Mouse (Mus musculus) forebrain, embryonic 12.5 days (tissue): ENCODE data around the gene Fancd2os. TPM values are rescaled to one million over a fixed set of nuclear protein-coding genes. Genes with fewer than 3 reads are reported as not detected.
A peak's percentile ranks its signal among the peaks of the same experiment; 100 is the strongest.

Experiments used
- ATAC-seq: fragments of 200-750 bp; cut with Nextera tagmentation; 2 replicates; pipeline ENCODE4 v1.8.0; 2017; ENCODE audit warnings: moderate TSS enrichment; ENCODE audit not compliant: low FRiP score
- H3K27ac ChIP-seq: fragments of 300-500 bp; sonication (generic); 2 replicates; pipeline ENCODE4 v1.5.1; 2016; ENCODE audit warnings: mild to moderate bottlenecking
- H3K27me3 ChIP-seq: fragments of 300-500 bp; sonication (generic); 2 replicates; pipeline ENCODE4 v1.6.1; 2016; ENCODE audit warnings: mild to moderate bottlenecking
- H3K36me3 ChIP-seq: fragments of 300-500 bp; sonication (generic); replicated peaks from 2 replicates; pipeline ENCODE4 v1.6.1; 2016; ENCODE audit warnings: mild to moderate bottlenecking
- H3K4me1 ChIP-seq: fragments of 300-500 bp; sonication (generic); 2 replicates; pipeline ENCODE4 v1.6.1; 2016
- H3K4me2 ChIP-seq: fragments of 300-500 bp; sonication (generic); 2 replicates; pipeline ENCODE4 v1.6.1; 2016; ENCODE audit warnings: mild to moderate bottlenecking, moderate library complexity
- H3K4me3 ChIP-seq: fragments of 300-500 bp; sonication (generic); replicated peaks from 2 replicates; pipeline ENCODE4 v1.5.1; 2016; ENCODE audit warnings: mild to moderate bottlenecking
- H3K9ac ChIP-seq: fragments of 300-500 bp; sonication (generic); 2 replicates; pipeline ENCODE4 v1.6.1; 2016; ENCODE audit warnings: mild to moderate bottlenecking
- H3K9me3 ChIP-seq: fragments of 300-500 bp; sonication (generic); 2 replicates; pipeline ENCODE4 v1.6.1; 2016
- WGBS: fragments of 180-500 bp; shearing (Covaris S2); methylation state at CpG from one replicate; pipeline ENCODE4 v1.1.7; 2016; 5-methylcytosine and 5-hydroxymethylcytosine counted together
- polyA plus RNA-seq: library from polyadenylated mRNA; unstranded; fragments of >200 nt; fragmentation: Nextera tagmentation; extraction: Ambion mirVana; gene quantifications from 2 replicates; pipeline ENCODE4 v1.2.1, GENCODE M21; 2016

Fancd2os gene
- polyA plus RNA-seq, 1 experiment from 2014 or later, result 0.28 TPM

- Histone ChIP-seq H3K27ac (no peak overlapping the region), H3K36me3 (peaks cover 30% of the 10 kb centered on the region), H3K9me3 (no peaks in the 10 kb centered on the region), H3K4me2 (peak overlapping the region; percentile 55), H3K4me1 (peaks cover 19% of the 10 kb centered on the region), H3K4me3 (peak overlapping the region; percentile 73), H3K27me3 (no peaks in the 10 kb centered on the region), H3K9ac (peak overlapping the region; percentile 82)
- no peak for ATAC-seq
- 50% methylated on average over 5 of the region's 5 CpGs for WGBS
Observed at GRCm38 (mm10) chr6:113624989-113625770, 24.7 kb upstream of the Fancd2os start.

GRCm38 (mm10) chr6:113623941-113624751, 23.6 kb upstream of the Fancd2os start, which contains the start of gene Vhl:
Gene Vhl, plus strand, starts transcription at chr6:113623959.
- H3K4me3 ChIP-seq, result peak within 1 kb of the TSS; percentile 73
- ATAC-seq, result peak; percentile 89
- peak within 1 kb of the TSS; percentile 82 for H3K9ac ChIP-seq
- H3K27ac ChIP-seq, result peak within 1 kb of the TSS; percentile 87
- H3K4me2 ChIP-seq, result peak within 1 kb of the TSS; percentile 55
- peaks cover 20% of the 10 kb centered on the region for H3K36me3 ChIP-seq
- WGBS, result 1% methylated on average over 75 of the region's 76 CpGs
- peaks cover 19% of the 10 kb centered on the region for H3K4me1 ChIP-seq
- no peaks in the 10 kb centered on the region for H3K9me3 ChIP-seq
- no peaks in the 10 kb centered on the region for H3K27me3 ChIP-seq

DNA sequence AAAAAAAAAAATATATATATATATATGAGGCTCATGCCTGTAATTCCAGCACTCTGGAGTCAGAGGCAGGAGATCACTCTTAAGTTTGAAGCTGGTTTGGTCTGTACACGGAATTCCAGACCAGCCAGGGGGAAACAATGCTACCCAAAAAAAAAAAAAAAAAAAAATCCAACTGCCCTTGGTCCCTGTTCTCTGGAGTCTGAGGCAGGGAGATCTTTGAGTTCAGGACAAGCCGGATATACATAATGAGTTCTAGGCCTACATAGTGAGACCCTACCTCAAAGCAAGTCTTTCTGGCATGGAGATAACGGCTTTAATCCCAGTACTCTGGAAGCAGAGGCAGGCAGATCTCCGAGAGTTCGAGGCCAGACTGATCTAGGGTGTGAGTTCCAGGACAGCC, 22.9 kb upstream of the Fancd2os start:
- H3K4me1 ChIP-seq, result peaks cover 19% of the 10 kb centered on the region
- H3K36me3 ChIP-seq, result peaks cover 16% of the 10 kb centered on the region
- no peak overlapping the region for H3K27ac ChIP-seq
- no peak overlapping the region for H3K9ac ChIP-seq
- peak; percentile 7; the same call in 1 of the 2 replicates for ATAC-seq
- H3K4me2 ChIP-seq, result peak overlapping the region; percentile 55
- no peaks in the 10 kb centered on the region for H3K9me3 ChIP-seq
- WGBS, result 70% methylated on average over 5 of the region's 5 CpGs
- no peaks in the 10 kb centered on the region for H3K27me3 ChIP-seq
- H3K4me3 ChIP-seq, result peak overlapping the region; percentile 73

DNA sequence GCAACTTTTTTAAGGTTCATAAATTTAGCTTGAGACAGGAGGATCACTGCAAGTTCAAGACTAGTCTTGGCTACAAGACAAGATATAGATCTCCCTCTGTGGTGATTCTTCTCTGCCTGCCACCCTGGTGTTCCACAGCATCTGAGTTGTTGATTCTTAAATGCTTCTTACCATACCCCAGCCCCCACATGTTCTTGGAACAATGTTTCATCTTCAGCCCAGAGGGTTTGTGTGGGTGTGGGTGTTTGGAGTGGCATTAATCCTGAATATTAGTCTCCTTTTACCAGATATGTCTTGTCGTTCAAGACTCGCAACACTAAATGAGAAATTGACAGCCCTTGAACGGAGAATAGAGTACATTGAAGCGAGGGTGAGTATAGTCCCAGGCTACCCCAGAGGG, 15.0 kb upstream of the Fancd2os start:
- H3K9me3 ChIP-seq, result no peaks in the 10 kb centered on the region
- H3K4me3 ChIP-seq, result no peak overlapping the region
- H3K27ac ChIP-seq, result no peak overlapping the region
- no peak overlapping the region for H3K9ac ChIP-seq
- no peaks in the 10 kb centered on the region for H3K4me1 ChIP-seq
- H3K36me3 ChIP-seq, result peaks cover 67% of the 10 kb centered on the region
- no peaks in the 10 kb centered on the region for H3K27me3 ChIP-seq
- no peak overlapping the region for H3K4me2 ChIP-seq
- WGBS, result 95% methylated on average over 4 of the region's 4 CpGs
- no peak for ATAC-seq

DNA sequence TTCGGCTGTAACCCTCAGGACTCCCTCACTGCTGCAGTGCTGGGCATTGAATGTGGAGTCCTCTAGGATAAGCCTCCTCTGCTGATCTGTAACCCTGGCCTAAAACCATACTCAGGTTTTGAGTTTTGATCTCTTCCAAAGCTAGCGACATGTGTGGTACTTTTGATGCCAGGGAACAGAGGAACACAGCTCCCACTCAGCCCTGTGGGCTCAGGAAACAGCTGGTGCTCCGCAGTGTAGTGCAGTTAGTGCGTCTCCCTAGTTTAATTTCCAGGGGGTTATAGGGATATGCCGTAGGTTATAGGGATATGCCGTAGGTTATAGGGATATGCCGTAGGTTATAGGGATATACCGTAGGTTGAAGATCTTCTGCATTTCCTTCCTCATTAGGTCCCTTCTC, 14.5 kb upstream of the Fancd2os start:
- Histone ChIP-seq H3K9me3 (no peaks in the 10 kb centered on the region), H3K9ac (no peak overlapping the region), H3K27me3 (no peaks in the 10 kb centered on the region), H3K4me3 (no peak overlapping the region), H3K4me1 (no peaks in the 10 kb centered on the region), H3K36me3 (peaks cover 71% of the 10 kb centered on the region), H3K4me2 (no peak overlapping the region), H3K27ac (no peak overlapping the region)
- no peak for ATAC-seq
- 98% methylated on average over 8 of the region's 8 CpGs for WGBS

- 96% methylated on average over 7 of the region's 7 CpGs for WGBS
- peaks cover 71% of the 10 kb centered on the region for H3K36me3 ChIP-seq
- H3K9me3 ChIP-seq, result no peaks in the 10 kb centered on the region
- H3K27me3 ChIP-seq, result no peaks in the 10 kb centered on the region
- no peak overlapping the region for H3K27ac ChIP-seq
- H3K4me3 ChIP-seq, result no peak overlapping the region
- H3K4me2 ChIP-seq, result no peak overlapping the region
- no peak overlapping the region for H3K9ac ChIP-seq
- no peak for ATAC-seq
- no peaks in the 10 kb centered on the region for H3K4me1 ChIP-seq
Observed at GRCm38 (mm10) chr6:113614152-113614551, 13.6 kb upstream of the Fancd2os start.

GRCm38 (mm10) chr6:113612258-113612969, 11.9 kb upstream of the Fancd2os start:
- no peak overlapping the region for H3K9ac ChIP-seq
- no peak for ATAC-seq
- no peaks in the 10 kb centered on the region for H3K9me3 ChIP-seq
- no peak overlapping the region for H3K27ac ChIP-seq
- no peak overlapping the region for H3K4me3 ChIP-seq
- H3K4me2 ChIP-seq, result no peak overlapping the region
- H3K4me1 ChIP-seq, result no peaks in the 10 kb centered on the region
- no peaks in the 10 kb centered on the region for H3K27me3 ChIP-seq
- 96% methylated on average over 8 of the region's 8 CpGs for WGBS
- peaks cover 65% of the 10 kb centered on the region for H3K36me3 ChIP-seq

- WGBS, result 96% methylated on average over 7 of the region's 7 CpGs
- peaks cover 18% of the 10 kb centered on the region for H3K4me1 ChIP-seq
- no peak overlapping the region for H3K4me3 ChIP-seq
- ATAC-seq, result no peak
- no peak overlapping the region for H3K9ac ChIP-seq
- no peak overlapping the region for H3K27ac ChIP-seq
- no peaks in the 10 kb centered on the region for H3K27me3 ChIP-seq
- H3K9me3 ChIP-seq, result no peaks in the 10 kb centered on the region
- H3K36me3 ChIP-seq, result peaks cover 39% of the 10 kb centered on the region
- H3K4me2 ChIP-seq, result no peak overlapping the region
Observed at GRCm38 (mm10) chr6:113609293-113609692, 8.8 kb upstream of the Fancd2os start.

DNA sequence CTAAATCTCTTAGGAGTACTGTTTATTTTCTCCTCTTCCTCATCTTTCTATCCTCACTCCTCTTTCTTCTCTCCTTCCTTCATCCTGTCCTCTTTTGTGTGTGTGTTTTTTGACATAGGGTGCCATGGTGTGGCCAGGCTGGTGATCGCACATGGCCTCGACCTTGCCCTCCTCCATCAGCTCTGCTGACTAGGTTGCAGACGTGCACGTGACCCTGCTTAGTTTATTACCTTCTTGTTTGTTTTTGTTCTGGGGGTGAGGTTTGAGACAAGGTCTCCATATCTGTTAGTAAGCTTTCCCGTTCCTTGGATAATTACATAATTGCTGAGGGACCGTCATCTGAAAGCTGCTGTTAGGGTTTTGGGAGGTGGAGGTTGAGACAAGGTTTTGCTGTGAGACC, 8.4 kb upstream of the Fancd2os start:
- H3K9ac ChIP-seq, result no peak overlapping the region
- no peaks in the 10 kb centered on the region for H3K9me3 ChIP-seq
- no peak overlapping the region for H3K4me3 ChIP-seq
- 87% methylated on average over 6 of the region's 6 CpGs for WGBS
- H3K27me3 ChIP-seq, result no peaks in the 10 kb centered on the region
- no peak overlapping the region for H3K4me2 ChIP-seq
- H3K27ac ChIP-seq, result no peak overlapping the region
- no peak for ATAC-seq
- H3K36me3 ChIP-seq, result peaks cover 35% of the 10 kb centered on the region
- H3K4me1 ChIP-seq, result peaks cover 18% of the 10 kb centered on the region

- peak overlapping the region; percentile 95 for H3K4me3 ChIP-seq
- peak overlapping the region; percentile 89 for H3K9ac ChIP-seq
- 5% methylated on average over 10 of the region's 10 CpGs for WGBS
- no peaks in the 10 kb centered on the region for H3K9me3 ChIP-seq
- H3K27me3 ChIP-seq, result no peaks in the 10 kb centered on the region
- peak overlapping the region; percentile 91 for H3K4me2 ChIP-seq
- ATAC-seq, result no peak
- peaks cover 25% of the 10 kb centered on the region for H3K4me1 ChIP-seq
- peaks cover 7% of the 10 kb centered on the region; the same call in 1 of the 2 replicates for H3K36me3 ChIP-seq
- peak overlapping the region; percentile 62; the same call in 1 of the 2 replicates for H3K27ac ChIP-seq
Observed at GRCm38 (mm10) chr6:113605224-113605545, 4.7 kb upstream of the Fancd2os start.

DNA sequence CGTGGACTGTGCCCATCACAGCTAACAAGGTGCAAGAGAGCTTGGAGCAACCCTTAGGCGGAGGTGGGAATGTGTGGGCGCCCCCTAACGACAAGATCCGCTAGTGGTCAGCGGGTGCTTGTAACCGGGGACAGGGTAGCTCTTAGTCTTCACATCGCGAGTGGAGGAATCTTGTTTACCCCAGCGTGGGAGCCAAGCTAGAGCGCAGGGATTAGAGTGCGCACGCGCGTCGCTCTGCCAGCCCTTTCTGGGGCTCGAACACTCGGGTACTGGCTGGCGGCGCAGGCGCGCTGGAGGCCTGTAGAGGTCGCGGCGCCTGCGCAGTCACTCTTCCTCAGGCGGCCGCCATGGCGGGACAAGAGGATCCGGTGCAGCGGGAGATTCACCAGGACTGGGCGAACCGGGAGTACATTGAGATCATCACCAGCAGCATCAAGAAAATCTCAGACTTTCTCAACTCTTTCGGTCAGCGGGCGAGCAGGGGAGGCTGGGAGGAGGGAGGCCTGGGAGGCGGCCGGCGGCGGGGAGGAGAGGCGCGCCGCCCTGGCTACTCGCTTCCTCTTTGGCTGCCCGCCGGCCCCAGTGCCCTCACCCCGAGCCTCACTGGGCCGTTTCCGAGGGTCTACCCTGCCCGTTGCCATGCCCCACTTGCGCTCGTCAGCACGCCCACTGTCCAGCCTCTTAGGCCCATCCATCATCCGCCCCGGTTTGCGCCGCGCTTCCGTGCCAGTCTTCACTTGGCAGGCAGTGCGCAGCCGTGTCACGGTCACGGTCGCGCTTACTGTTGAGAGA, 4.1 kb upstream of the Fancd2os start, which contains the start of gene Brk1:
Gene Brk1, plus strand, starts transcription at position 341 of the 792 bp plus-strand sequence.
- peaks cover 26% of the 10 kb centered on the region for H3K4me1 ChIP-seq
- H3K36me3 ChIP-seq, result peaks cover 5% of the 10 kb centered on the region; the same call in 1 of the 2 replicates
- H3K4me2 ChIP-seq, result peak within 1 kb of the TSS; percentile 91
- peak within 1 kb of the TSS; percentile 62 for H3K27ac ChIP-seq
- H3K9ac ChIP-seq, result peak within 1 kb of the TSS; percentile 89
- no peaks in the 10 kb centered on the region for H3K27me3 ChIP-seq
- peak within 1 kb of the TSS; percentile 95 for H3K4me3 ChIP-seq
- peak; percentile 96 for ATAC-seq
- WGBS, result under 1% methylated on average over 63 of the region's 65 CpGs
- no peaks in the 10 kb centered on the region for H3K9me3 ChIP-seq
